Mouse (Mus musculus) erythroblast, embryonic 14.5 days (primary cell): ENCODE results near the gene Wdr95.

Experiments
- GATA1 ChIP-seq: IDR thresholded peaks from 2 replicates; pipeline ENCODE4 v1.6.1; 2012; ENCODE audit warnings: low read length, inconsistent platforms, mixed read lengths
- TAL1 ChIP-seq: IDR thresholded peaks from 3 replicates; pipeline ENCODE4 v1.6.1; 2012; ENCODE audit warnings: low read length, inconsistent platforms, mixed read lengths

DNA sequence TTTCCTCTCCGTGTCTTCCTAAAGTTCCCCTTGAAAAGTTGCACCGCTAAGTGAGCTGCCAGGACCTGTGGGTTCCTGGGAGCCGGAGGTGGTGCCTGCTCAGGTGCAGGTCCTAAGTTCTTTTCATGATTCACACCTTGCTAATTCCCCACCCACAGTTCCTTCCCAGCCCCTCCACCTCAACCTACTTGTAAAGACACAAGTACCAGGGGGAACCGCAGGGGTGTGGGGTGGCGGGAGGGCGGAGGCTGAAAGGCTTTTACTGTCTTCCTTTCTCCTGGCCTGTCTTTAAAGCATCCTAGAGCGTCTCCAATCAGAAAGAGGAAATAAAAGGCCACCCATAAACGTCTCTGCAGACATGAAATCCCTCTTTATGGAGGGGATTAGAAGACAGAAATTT lies 55.0 kb downstream of the Wdr95 start:
- TF ChIP-seq GATA1: no peak
- TF ChIP-seq TAL1: no peak
